In the genomic region with DNA sequence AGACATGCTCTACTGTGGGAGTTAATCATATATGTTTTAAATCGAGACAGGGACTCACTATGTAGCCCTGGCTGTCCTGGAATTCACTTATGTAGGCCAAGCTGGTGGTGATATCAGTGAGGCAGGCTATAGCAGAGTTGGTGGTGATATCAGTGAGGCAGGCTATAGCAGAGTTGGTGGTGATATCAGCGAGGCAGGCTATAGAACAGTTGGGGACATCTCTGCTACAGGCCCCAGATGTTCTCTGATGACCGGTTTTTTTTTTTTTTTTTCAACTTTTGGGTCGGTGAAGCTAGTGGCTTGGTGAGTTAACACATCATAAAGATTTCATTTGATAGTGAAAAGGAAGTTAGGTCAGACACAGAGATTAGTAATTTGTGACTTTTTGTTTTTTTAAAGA, we compare ENCODE assay signal across 22 mouse cellular contexts. TPM values are rescaled to one million over a fixed set of nuclear protein-coding genes. Genes with fewer than 3 reads are reported as not detected.
A peak's percentile ranks its signal among the peaks of the same experiment; 100 is the strongest.
DNase-seq lines count a peak whose midpoint lies in the region; ATAC-seq and TF ChIP-seq lines count a peak whose summit lies in the region.
"Had no signal": no experiment of that assay in that cellular context is flagged by ENCODE, and none has a peak within 500 bp of the region (broad histone marks: within the 10 kb centered on the region; RNA-seq: fewer than 3 reads in every experiment).

No protein-coding gene starts in this region.

- H3K27me3 ChIP-seq in spleen, adult 2 months (ENCODE audit: control insufficient read depth, insufficient read depth, low read length): no peaks in the 10 kb centered on the region
- H3K27me3 ChIP-seq in liver, embryonic 14.5 days (ENCODE audit: control insufficient read depth, insufficient read depth, low read length): no peaks in the 10 kb centered on the region
- H3K27me3 ChIP-seq: heart, embryonic 15.5 days; limb, embryonic 12.5 days; stomach, embryonic 15.5 days had no signal

- peak overlapping the region; percentile 65 for H3K27ac ChIP-seq in spleen, adult 2 months (ENCODE audit: insufficient read depth, low read length)
- H3K27ac ChIP-seq in liver, embryonic 14.5 days: peak overlapping the region; percentile 55
- H3K27ac ChIP-seq: forebrain, embryonic 12.5 days; heart, adult 2 months; heart, embryonic 15.5 days; hindbrain, embryonic 14.5 days; limb, embryonic 12.5 days; stomach, embryonic 15.5 days had no signal

- no peak overlapping the region for H3K4me3 ChIP-seq in spleen, adult 2 months (ENCODE audit: extremely low read depth, insufficient read depth, insufficient read length)
- H3K4me3 ChIP-seq in liver, embryonic 14.5 days (ENCODE audit: insufficient read depth in 1 of 2, low read depth in 2 of 2, low read length in 2 of 2): no peak overlapping the region
- H3K4me3 ChIP-seq: forebrain, embryonic 12.5 days; heart, adult 2 months; heart, embryonic 15.5 days; limb, embryonic 12.5 days; myocyte; stomach, embryonic 15.5 days had no signal

- TF ChIP-seq CTCF in spleen, adult 2 months (IDR thresholded peaks at IDR 0.05; ENCODE audit: extremely low read depth, insufficient read depth, insufficient read length, insufficient replicate concordance): no peak
- TF ChIP-seq CTCF in liver, embryonic 14.5 days (IDR thresholded peaks at IDR 0.05; ENCODE audit: low read depth): no peak

- peak; percentile 50; the same call in 1 of the 2 replicates for ATAC-seq in erythroblast, adult 5-6 weeks (replicated peaks; ENCODE audit: low FRiP score, poor library complexity, severe bottlenecking)
- peak; percentile 82 for ATAC-seq in liver, embryonic 14.5 days (ENCODE audit: insufficient read depth)
- ATAC-seq in megakaryocyte-erythroid progenitor cell, adult 5-6 weeks (replicated peaks; ENCODE audit: low FRiP score, low TSS enrichment, poor library complexity, severe bottlenecking): peak; percentile 91
- no peak for ATAC-seq in CD4-positive, CD25-positive, alpha-beta regulatory T cell, adult 4 months
- ATAC-seq: midbrain, embryonic 16.5 days had no signal

- H3K9me3 ChIP-seq in liver, embryonic 14.5 days (ENCODE audit: control insufficient read depth, low read length): no peaks in the 10 kb centered on the region
- H3K9me3 ChIP-seq: forebrain, embryonic 12.5 days; heart, embryonic 15.5 days; limb, embryonic 12.5 days; stomach, embryonic 15.5 days had no signal

- WGBS in spleen, adult 2 months: 36% methylated on average over 4 of the region's 4 CpGs
- WGBS in liver, embryonic 14.5 days (ENCODE audit: insufficient replicate concordance): 13% methylated on average over 4 of the region's 4 CpGs

- peak; percentile 86 for TF ChIP-seq EP300 in liver, embryonic 14.5 days (IDR thresholded peaks at IDR 0.05; ENCODE audit: low read depth)

- no peak overlapping the region; the same call in 1 of the 2 replicates for H3K9ac ChIP-seq in liver, embryonic 14.5 days (replicated peaks)
- H3K9ac ChIP-seq: forebrain, embryonic 12.5 days; heart, embryonic 15.5 days; hindbrain, embryonic 14.5 days; limb, embryonic 12.5 days; lung, embryonic 14.5 days; stomach, embryonic 15.5 days had no signal

- TF ChIP-seq POLR2A in spleen, adult 2 months (IDR thresholded peaks at IDR 0.05; ENCODE audit: low read depth, low read length): no peak

- peak overlapping the region; percentile 18; the same call in 1 of the 2 replicates for H3K4me2 ChIP-seq in liver, embryonic 14.5 days (ENCODE audit: low read depth)
- H3K4me2 ChIP-seq: forebrain, embryonic 12.5 days; heart, embryonic 15.5 days; hindbrain, embryonic 14.5 days; limb, embryonic 12.5 days; lung, embryonic 14.5 days; stomach, embryonic 15.5 days had no signal

- H3K36me3 ChIP-seq in spleen, adult 2 months (ENCODE audit: control insufficient read depth, insufficient read depth, low read length): no peaks in the 10 kb centered on the region
- H3K36me3 ChIP-seq in liver, embryonic 14.5 days (replicated peaks; ENCODE audit: control insufficient read depth, insufficient read depth, low read depth): no peaks in the 10 kb centered on the region
- H3K36me3 ChIP-seq: forebrain, embryonic 12.5 days; heart, embryonic 15.5 days; limb, embryonic 12.5 days; stomach, embryonic 15.5 days had no signal

- H3K4me1 ChIP-seq in spleen, adult 2 months (ENCODE audit: control insufficient read depth, insufficient read depth, insufficient read length): peaks cover 15% of the 10 kb centered on the region; the same call in 1 of the 2 replicates
- H3K4me1 ChIP-seq in liver, embryonic 14.5 days (replicated peaks; ENCODE audit: control insufficient read depth in 2 of 2, insufficient read depth in 2 of 2, low read length in 1 of 2): peaks cover 15 to 26% of the 10 kb centered on the region in 2 experiments

- DNase-seq in spleen, adult 2 months (ENCODE audit: low read depth in 1 of 2, low spot score in 2 of 2): no peak
- DNase-seq in spleen, postnatal 36 days (ENCODE audit: low spot score in 2 of 2): no peak
- DNase-seq in liver, embryonic 14.5 days (ENCODE audit: low read depth in 3 of 3, low spot score in 3 of 3): peak in 2 of 3 experiments; percentile 59 to 62
- DNase-seq in frontal cortex, postnatal 14 days (ENCODE audit: low spot score in 2 of 2): no peak
- no peak for DNase-seq in adipocyte (ENCODE audit: low spot score)
- DNase-seq: adrenal gland, postnatal 25 days; gastrocnemius, postnatal 25 days; heart, postnatal 36 days; kidney, adult 2 months; kidney, postnatal 10 days; lung, embryonic 14.5 days had no signal

RNA-seq across cellular contexts. Expression of a gene that starts 1.4 kb away (rescaled TPM):
- 9.8 and 10.1 TPM in 2 replicates for polyA plus RNA-seq in spleen, adult 2 months (2012; rRNA removed)
- 4.2 and 11.1 TPM in 2 replicates for total RNA-seq in erythroblast, adult 5-6 weeks (2015; ENCODE audit: low replicate concordance)
- 7.0 and 14.1 TPM in 2 replicates for total RNA-seq in erythroblast, adult 5-6 weeks (2017; ENCODE audit: low replicate concordance)
- 4.9 and 8.1 TPM in 2 replicates for polyA plus RNA-seq in liver, embryonic 14.5 days (2012; rRNA removed)
- 16.7 and 17.0 TPM in 2 replicates for polyA plus RNA-seq in liver, embryonic 14.5 days (2014; fragmentation: Nextera tagmentation; extraction: Ambion mirVana)
- 44.1 and 47.2 TPM in 2 replicates for total RNA-seq in megakaryocyte-erythroid progenitor cell, adult 5-6 weeks (2014; fragmentation: Nextera tagmentation)
- total RNA-seq in megakaryocyte-erythroid progenitor cell, adult 5-6 weeks (2017): 41.4 and 52.0 TPM in 2 replicates
- 10 to 100 TPM; 49.6 to 49.7 TPM for polyA plus RNA-seq in CD4-positive, CD25-positive, alpha-beta regulatory T cell, adult 4 months (2017; shearing (Covaris generic))

RNA-seq across cellular contexts. Expression of a gene that starts 2.8 kb away (rescaled TPM):
- 8.8 and 12.5 TPM in 2 replicates for polyA plus RNA-seq in spleen, adult 2 months (2012; rRNA removed)
- 2.5 and 3.7 TPM in 2 replicates for total RNA-seq in erythroblast, adult 5-6 weeks (2015; ENCODE audit: low replicate concordance)
- total RNA-seq in erythroblast, adult 5-6 weeks (2017; ENCODE audit: low replicate concordance): 2.1 and 2.5 TPM in 2 replicates
- 1.2 and 1.6 TPM in 2 replicates for polyA plus RNA-seq in liver, embryonic 14.5 days (2012; rRNA removed)
- polyA plus RNA-seq in liver, embryonic 14.5 days (2014; fragmentation: Nextera tagmentation; extraction: Ambion mirVana): 2.2 and 2.5 TPM in 2 replicates
- 6.6 and 11.2 TPM in 2 replicates for total RNA-seq in megakaryocyte-erythroid progenitor cell, adult 5-6 weeks (2014; fragmentation: Nextera tagmentation)
- 4.9 and 13.2 TPM in 2 replicates for total RNA-seq in megakaryocyte-erythroid progenitor cell, adult 5-6 weeks (2017)
- polyA plus RNA-seq in CD4-positive, CD25-positive, alpha-beta regulatory T cell, adult 4 months (2017; shearing (Covaris generic)): 1 to 10 TPM; 2.2 to 2.6 TPM

Comparison
In these comparisons a context has a peak if more than half of its experiments do, and no peak if none do; other contexts are left out.
1. DNase-seq: peak in liver, embryonic 14.5 days (2 of 3); none in spleen, adult 2 months (0 of 2), spleen, postnatal 36 days (0 of 2), frontal cortex, postnatal 14 days (0 of 2) and adipocyte (single experiment).